Mouse (Mus musculus) testis, postnatal 14 days (tissue): ENCODE measurements around the gene Gm2001.
"Not testable (repeated sequence)": the region's sequence is repeated elsewhere in the genome, so short reads cannot be mapped to it uniquely, and the experiment has no call there.

ENCODE experiments used
- DNase-seq: peaks from one replicate; pipeline ENCODE4 v3.0.0; 2021; ENCODE audit warnings: low spot score

Gm2001 gene

GRCm38 (mm10) chr12:87842239-87842638 lies at the start of gene Gm2001:
TSS of gene Gm2001 (minus strand) at chr12:87842339.
- DNase-seq, result not testable (repeated sequence)

- not testable (repeated sequence) for DNase-seq
These were observed 31.6 kb upstream of the Gm2001 start, which contains the start of gene Gm2016 for GRCm38 (mm10) chr12:87873772-87874171. TSS of gene Gm2016 (plus strand) at chr12:87874072.

- not testable (repeated sequence) for DNase-seq
These were observed 21.9 kb upstream of the Gm2001 start for GRCm38 (mm10) chr12:87864048-87864447.

- DNase-seq, result not testable (repeated sequence)
These were observed 21.5 kb upstream of the Gm2001 start for GRCm38 (mm10) chr12:87863638-87864037.

- DNase-seq, result peak; percentile 10
These were observed 19.9 kb upstream of the Gm2001 start for GRCm38 (mm10) chr12:87861740-87862692.

GRCm38 (mm10) chr12:87856067-87856466 lies 13.9 kb upstream of the Gm2001 start:
- not testable (repeated sequence) for DNase-seq

GRCm38 (mm10) chr12:87850657-87851056 lies 8.5 kb upstream of the Gm2001 start:
- DNase-seq, result not testable (repeated sequence)

- DNase-seq, result not testable (repeated sequence)
These were observed 25.9 kb downstream of the Gm2001 start, which contains the start of gene BB287469 for GRCm38 (mm10) chr12:87816277-87816676. TSS of gene BB287469 (plus strand) at chr12:87816577.

GRCm38 (mm10) chr12:87797971-87798370 lies 44.2 kb downstream of the Gm2001 start:
- DNase-seq, result not testable (repeated sequence)

- not testable (repeated sequence) for DNase-seq
These were observed 46.9 kb downstream of the Gm2001 start, which contains the start of gene Gm21936 for GRCm38 (mm10) chr12:87795212-87795611. TSS of gene Gm21936 (plus strand) at chr12:87795512.
